Mouse (Mus musculus): ENCODE results near the gene Ccdc157. TPM values are rescaled to one million over a fixed set of nuclear protein-coding genes. Genes with fewer than 3 reads are reported as not detected.
"Not testable (repeated sequence)": the region's sequence is repeated elsewhere in the genome, so short reads cannot be mapped to it uniquely, and the experiment has no call there.

Gene Ccdc157
- total and polyA plus RNA-seq, 2 experiments from 2014 or later = 2.7 to 6.5 TPM

DNA sequence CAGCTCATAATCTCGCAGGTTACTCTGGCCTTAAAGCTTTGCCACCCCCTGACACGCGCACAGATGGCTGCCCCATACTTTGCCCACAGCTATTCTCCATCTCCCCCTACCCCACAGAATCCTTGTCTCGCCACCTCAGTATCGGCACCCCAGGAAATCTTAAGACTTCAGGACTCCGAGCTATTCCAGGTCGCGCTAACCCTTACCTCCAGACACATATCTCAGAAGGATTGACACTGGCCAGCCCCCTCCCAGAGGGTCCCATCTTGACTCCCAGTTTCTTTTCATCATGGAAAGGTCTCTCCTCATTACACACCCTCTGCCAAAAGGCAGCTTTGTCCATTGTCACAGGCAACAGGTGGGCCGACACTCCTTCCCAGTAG is 27.2 kb upstream of the Ccdc157 start:
- ATAC-seq (ENCODE audit: insufficient read depth, low read depth) (no peak), DNase-seq (ENCODE audit: low spot score) (no peak)
- Histone ChIP-seq H3K9ac (replicated peaks; ENCODE audit: low read depth, low read length) (peak overlapping the region; percentile 90), H3K36me3 (replicated peaks; ENCODE audit: control insufficient read depth, insufficient read depth, low read length) (peaks cover 8% of the 10 kb centered on the region; the same call in 1 of the 2 replicates), H3K9me3 (replicated peaks; ENCODE audit: control insufficient read depth, low read length) (no peaks in the 10 kb centered on the region), H3K4me1 (ENCODE audit: control insufficient read depth, insufficient read depth) (peaks cover 13% of the 10 kb centered on the region), H3K4me2 (ENCODE audit: low read depth, low read length) (peak overlapping the region; percentile 89), H3K27ac (ENCODE audit: low read depth) (no peak overlapping the region), H3K4me3 (ENCODE audit: low read depth, low read length) (peak overlapping the region; percentile 85), H3K27me3 (ENCODE audit: control insufficient read depth, insufficient read depth, low read length) (no peaks in the 10 kb centered on the region)
- 15% methylated on average over 9 of the region's 9 CpGs for WGBS
- TF ChIP-seq EP300 (IDR thresholded peaks at IDR 0.05; ENCODE audit: low read depth) = no peak
- no peak for TF ChIP-seq CTCF (IDR thresholded peaks at IDR 0.05; ENCODE audit: low read depth)

DNA sequence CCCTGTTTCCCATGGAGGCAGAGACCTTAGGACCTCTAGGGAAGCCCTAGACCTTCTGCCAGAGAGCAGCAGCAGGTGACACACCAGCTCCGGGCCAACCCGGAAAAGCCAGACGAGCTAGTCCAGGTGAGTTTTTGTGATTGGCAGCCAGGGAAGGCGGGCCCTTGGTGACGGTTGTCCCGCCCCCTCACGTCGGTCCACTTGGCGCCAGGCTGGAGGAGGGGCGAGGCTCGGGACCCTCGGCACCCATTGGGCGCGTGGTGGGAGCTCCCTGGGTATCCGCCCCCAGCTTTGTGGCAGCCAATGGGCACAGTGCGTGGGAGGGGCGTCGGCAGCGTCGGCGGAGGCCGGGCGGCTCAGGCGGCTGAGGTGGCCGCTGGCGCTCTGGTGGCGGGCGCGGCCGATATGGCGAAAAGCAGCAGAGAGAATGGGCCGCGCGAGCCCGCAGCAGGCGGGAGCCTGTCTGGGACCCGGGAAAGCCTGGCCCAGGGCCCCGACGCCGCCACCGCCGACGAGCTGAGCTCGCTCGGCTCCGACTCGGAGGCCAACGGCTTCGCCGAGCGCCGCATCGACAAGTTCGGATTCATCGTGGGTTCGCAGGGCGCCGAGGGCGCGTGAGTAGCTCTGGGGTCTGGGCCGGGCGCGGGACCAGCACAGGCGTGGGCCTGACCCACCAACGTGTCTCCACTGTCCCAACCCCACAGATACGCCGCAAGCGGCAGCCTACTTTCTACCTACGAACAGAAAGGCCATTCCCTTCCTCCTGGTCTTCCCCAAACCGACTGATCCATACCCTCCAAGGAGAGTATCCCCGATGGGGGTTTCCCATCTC is 26.6 kb upstream of the Ccdc157 start, which contains the start of gene Tbc1d10a:
TSS of gene Tbc1d10a (plus strand) at position 304 of the 832 bp plus-strand sequence.
- no peak for TF ChIP-seq EP300 (IDR thresholded peaks at IDR 0.05; ENCODE audit: low read depth)
- no peak for TF ChIP-seq CTCF (IDR thresholded peaks at IDR 0.05; ENCODE audit: low read depth)
- H3K36me3 ChIP-seq (replicated peaks; ENCODE audit: control insufficient read depth, insufficient read depth, low read length) = peaks cover 13% of the 10 kb centered on the region; the same call in 1 of the 2 replicates
- under 1% methylated on average over 60 of the region's 71 CpGs for WGBS
- peak within 1 kb of the TSS; percentile 73 for H3K27ac ChIP-seq (ENCODE audit: low read depth)
- H3K27me3 ChIP-seq (ENCODE audit: control insufficient read depth, insufficient read depth, low read length) = no peaks in the 10 kb centered on the region
- H3K4me2 ChIP-seq (ENCODE audit: low read depth, low read length) = peak within 1 kb of the TSS; percentile 89
- H3K9ac ChIP-seq (replicated peaks; ENCODE audit: low read depth, low read length) = peak within 1 kb of the TSS; percentile 90
- no peaks in the 10 kb centered on the region for H3K9me3 ChIP-seq (replicated peaks; ENCODE audit: control insufficient read depth, low read length)
- DNase-seq (ENCODE audit: low spot score) (peak; percentile 97), ATAC-seq (ENCODE audit: insufficient read depth, low read depth) (peak; percentile 99)
- H3K4me1 ChIP-seq (ENCODE audit: control insufficient read depth, insufficient read depth) = peaks cover 13% of the 10 kb centered on the region
- H3K4me3 ChIP-seq (ENCODE audit: low read depth, low read length) = peak within 1 kb of the TSS; percentile 85

GRCm38 (mm10) chr11:4185480-4185879 is 25.4 kb upstream of the Ccdc157 start:
- not testable (repeated sequence) for H3K27ac ChIP-seq (ENCODE audit: low read depth); ATAC-seq (ENCODE audit: insufficient read depth, low read depth); H3K4me3 ChIP-seq (ENCODE audit: low read depth, low read length); DNase-seq (ENCODE audit: low spot score); H3K9ac ChIP-seq (replicated peaks; ENCODE audit: low read depth, low read length); H3K27me3 ChIP-seq (ENCODE audit: control insufficient read depth, insufficient read depth, low read length); H3K9me3 ChIP-seq (replicated peaks; ENCODE audit: control insufficient read depth, low read length); H3K4me2 ChIP-seq (ENCODE audit: low read depth, low read length)
- WGBS = 90% methylated on average over 6 of the region's 6 CpGs
- peaks cover 13% of the 10 kb centered on the region for H3K4me1 ChIP-seq (ENCODE audit: control insufficient read depth, insufficient read depth)
- H3K36me3 ChIP-seq (replicated peaks; ENCODE audit: control insufficient read depth, insufficient read depth, low read length) = peaks cover 24% of the 10 kb centered on the region

- Histone ChIP-seq H3K9me3 (replicated peaks; ENCODE audit: control insufficient read depth, low read length) (no peaks in the 10 kb centered on the region), H3K36me3 (replicated peaks; ENCODE audit: control insufficient read depth, insufficient read depth, low read length) (peaks cover 35% of the 10 kb centered on the region), H3K4me2 (ENCODE audit: low read depth, low read length) (no peak overlapping the region), H3K4me3 (ENCODE audit: low read depth, low read length) (no peak overlapping the region), H3K27ac (ENCODE audit: low read depth) (peak overlapping the region; percentile 17; the same call in 1 of the 2 replicates), H3K27me3 (ENCODE audit: control insufficient read depth, insufficient read depth, low read length) (no peaks in the 10 kb centered on the region), H3K4me1 (ENCODE audit: control insufficient read depth, insufficient read depth) (peaks cover 13% of the 10 kb centered on the region), H3K9ac (replicated peaks; ENCODE audit: low read depth, low read length) (no peak overlapping the region)
- TF ChIP-seq EP300 (IDR thresholded peaks at IDR 0.05; ENCODE audit: low read depth) (no peak), CTCF (IDR thresholded peaks at IDR 0.05; ENCODE audit: low read depth) (no peak)
- 60% methylated on average over 4 of the region's 4 CpGs for WGBS
- ATAC-seq (ENCODE audit: insufficient read depth, low read depth) = no peak
- DNase-seq (ENCODE audit: low spot score) = no peak
These were observed 24.3 kb upstream of the Ccdc157 start for GRCm38 (mm10) chr11:4184251-4184952.

DNA sequence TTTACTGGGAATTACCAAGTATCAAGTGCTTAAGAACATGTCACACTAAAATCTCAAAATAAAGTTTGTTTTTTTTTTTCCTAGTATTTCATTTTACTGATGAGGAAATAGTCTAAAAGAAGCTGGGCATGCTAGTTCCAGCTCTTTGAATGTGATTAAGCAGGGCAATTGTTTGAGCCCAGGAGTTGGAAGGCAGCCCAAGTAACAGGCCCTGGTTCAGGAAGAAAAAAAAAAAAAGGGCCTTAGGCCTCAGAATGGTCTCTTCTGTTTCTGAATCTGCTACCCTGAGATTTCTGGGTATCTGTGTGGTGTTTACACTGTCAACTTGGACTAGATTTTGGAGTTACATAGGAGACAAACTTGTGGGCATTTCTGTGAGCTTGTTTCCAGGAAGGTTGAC is 23.4 kb upstream of the Ccdc157 start:
- Histone ChIP-seq H3K4me1 (ENCODE audit: control insufficient read depth, insufficient read depth) (peaks cover 13% of the 10 kb centered on the region), H3K27me3 (ENCODE audit: control insufficient read depth, insufficient read depth, low read length) (no peaks in the 10 kb centered on the region), H3K4me2 (ENCODE audit: low read depth, low read length) (no peak overlapping the region), H3K27ac (ENCODE audit: low read depth) (peak overlapping the region; percentile 30; the same call in 1 of the 2 replicates), H3K4me3 (ENCODE audit: low read depth, low read length) (no peak overlapping the region), H3K36me3 (replicated peaks; ENCODE audit: control insufficient read depth, insufficient read depth, low read length) (peaks cover 43% of the 10 kb centered on the region), H3K9ac (replicated peaks; ENCODE audit: low read depth, low read length) (no peak overlapping the region), H3K9me3 (replicated peaks; ENCODE audit: control insufficient read depth, low read length) (no peaks in the 10 kb centered on the region)
- DNase-seq (ENCODE audit: low spot score) (no peak), ATAC-seq (ENCODE audit: insufficient read depth, low read depth) (no peak)
- TF ChIP-seq CTCF (IDR thresholded peaks at IDR 0.05; ENCODE audit: low read depth) (no peak), EP300 (IDR thresholded peaks at IDR 0.05; ENCODE audit: low read depth) (no peak)
